Mouse (Mus musculus) spleen, postnatal 10 days (tissue): ENCODE measurements around the gene Sult2b1.

ENCODE experiments used
- DNase-seq, 2 experiments: peaks; one replicate each; pipeline ENCODE4 v3.0.0; 2021 to 2022; ENCODE audit warnings: low spot score in 2 of 2

The Sult2b1 gene

DNA sequence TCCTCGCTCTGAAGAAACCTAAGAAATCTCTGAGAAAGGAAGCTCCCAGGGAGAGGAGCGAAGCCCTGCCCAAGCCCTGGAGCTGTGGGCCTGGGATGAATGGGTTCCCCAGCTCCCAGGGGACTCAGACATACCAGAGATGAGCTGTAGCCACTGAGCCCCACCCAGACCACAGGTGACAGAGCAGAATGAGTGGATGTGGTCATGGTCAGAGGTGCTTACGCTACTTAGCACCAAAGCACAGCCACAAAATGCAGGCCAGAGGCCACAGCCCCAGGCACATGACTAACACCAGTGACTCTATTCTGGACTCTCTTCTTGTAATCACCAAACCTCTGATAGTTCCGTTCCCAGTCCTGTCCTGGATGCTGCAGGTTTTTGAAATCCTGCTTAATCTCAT, 13.4 kb downstream of the Sult2b1 start:
- DNase-seq: no peak

DNA sequence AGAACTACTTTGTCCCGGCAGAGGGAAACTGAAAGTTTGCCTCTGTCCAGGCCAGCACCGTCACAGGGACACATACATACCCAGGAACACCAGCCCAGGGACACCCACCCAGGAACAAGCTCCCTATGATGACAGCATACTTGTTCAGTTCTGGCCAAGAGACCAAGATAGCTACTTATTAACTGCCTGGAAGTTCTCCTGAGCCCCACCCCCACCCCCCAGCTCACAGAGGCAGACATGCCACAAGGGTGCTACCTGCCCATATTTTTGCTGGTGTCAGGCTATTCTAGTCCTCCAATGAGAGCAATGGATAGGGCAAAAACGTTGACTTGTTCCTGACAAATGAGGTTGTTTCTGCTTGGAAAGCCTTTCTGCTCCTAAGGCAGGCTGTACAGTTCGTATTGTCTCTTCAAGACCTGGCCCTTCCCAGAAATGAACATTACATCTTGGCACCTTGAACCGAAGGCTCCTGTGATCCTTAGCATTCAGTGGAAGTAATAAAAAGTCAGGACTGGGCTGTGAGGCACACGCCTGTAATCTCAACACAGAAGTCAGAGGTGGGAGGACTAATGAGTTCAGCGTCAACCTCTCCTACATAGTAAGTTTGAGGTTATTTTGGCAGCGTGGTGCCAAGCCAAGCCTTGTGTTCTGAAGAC, 13.9 kb downstream of the Sult2b1 start:
- DNase-seq: no peak

DNA sequence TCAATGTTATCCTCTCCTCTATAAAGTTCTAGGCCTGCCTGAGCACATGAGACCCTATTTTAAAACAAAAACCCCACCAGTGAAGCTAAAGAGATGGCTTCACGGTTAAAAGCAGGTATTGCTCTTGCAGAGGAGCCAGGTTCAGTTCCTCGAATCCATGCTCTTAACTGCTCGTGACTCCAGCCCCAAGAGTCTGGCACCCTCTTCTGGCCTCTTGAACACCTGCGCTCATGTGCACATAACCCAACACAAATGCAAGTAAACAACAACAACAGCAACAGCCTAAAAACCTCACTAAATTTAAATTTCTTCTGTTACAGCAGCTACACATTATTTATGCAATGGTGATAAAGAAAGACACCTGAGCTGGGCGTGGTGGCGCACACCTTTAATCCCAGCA, 17.0 kb downstream of the Sult2b1 start:
- no peak for DNase-seq

DNA sequence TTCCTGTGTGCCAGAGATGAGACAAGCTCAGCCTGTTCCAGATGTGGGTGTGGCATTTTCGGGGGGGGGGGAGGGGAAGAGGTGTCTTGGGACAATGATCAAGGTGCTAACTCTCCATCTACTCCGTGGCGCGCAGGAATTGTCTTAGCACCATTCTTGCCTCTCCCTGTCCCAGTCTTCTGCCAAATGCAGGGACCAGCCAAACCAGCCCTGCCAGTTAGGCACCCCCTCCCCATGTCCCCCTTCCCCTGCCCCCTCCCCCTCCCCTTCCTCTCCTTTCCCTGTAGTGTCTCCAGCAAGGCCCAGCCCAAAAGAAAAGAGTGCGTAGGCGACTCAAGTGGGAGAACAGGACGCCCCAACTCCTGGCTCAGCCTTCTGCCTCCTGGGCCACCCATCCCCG, 17.7 kb downstream of the Sult2b1 start:
- no peak for DNase-seq

DNA sequence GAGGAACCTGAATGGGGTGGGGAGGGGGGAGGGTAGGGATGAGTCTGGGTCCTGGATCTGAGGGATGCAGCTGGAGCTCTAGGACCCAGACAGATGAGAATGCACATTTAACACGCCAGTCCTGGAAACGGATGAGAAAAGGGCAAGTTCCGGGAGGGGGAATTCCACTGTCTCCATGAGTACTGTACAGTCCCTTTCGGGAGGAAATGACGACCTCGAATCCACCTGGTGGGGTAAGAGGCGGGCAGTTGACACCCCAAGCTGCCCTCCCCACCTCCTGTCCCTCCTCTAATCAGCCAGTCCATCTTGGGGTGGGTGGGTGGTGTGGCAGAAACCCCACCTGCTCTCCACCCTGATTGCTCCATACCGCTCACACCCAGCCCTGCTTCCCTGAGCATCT, 18.5 kb downstream of the Sult2b1 start:
- DNase-seq: no peak

DNA sequence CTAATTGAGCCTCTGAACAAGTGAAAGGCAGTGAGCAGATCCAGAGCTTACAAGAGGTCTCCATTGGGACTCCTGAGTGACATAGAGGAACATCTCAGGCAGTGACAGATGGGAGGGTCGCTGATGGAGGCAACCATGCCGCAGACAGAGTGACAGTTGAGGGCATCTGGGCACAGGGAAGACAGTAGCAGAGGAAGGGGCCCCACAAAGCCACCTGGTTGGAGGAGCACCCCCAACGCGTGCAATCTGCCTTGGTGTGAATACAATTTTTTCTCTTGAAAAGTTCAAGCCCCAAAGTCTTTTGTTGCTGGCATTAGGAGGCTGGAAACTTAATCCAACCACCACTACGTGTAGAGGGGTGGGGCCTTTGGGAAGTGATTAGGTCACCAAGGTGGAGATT, 24.3 kb downstream of the Sult2b1 start:
- no peak for DNase-seq

DNA sequence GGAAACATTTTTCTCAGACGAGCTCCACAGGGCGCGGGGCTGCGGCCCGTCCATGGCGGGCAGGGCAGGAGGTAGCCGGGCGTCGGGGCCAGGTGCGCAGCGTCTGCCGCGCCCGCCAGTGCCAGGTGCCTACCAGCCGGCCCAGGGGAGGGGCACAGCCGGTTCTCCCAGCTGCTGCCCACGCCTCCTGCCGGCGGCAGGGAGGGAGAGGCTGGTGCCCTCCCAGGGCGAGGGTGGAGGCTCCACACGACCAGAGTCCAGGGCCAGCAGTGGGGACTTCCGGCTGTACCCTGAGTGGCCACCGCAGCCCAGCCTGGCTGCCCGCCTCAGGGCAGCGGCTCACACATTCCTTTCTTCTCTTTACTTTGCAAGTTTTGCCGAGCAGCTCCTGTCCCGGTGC, 25.1 kb downstream of the Sult2b1 start:
- DNase-seq: no peak

DNA sequence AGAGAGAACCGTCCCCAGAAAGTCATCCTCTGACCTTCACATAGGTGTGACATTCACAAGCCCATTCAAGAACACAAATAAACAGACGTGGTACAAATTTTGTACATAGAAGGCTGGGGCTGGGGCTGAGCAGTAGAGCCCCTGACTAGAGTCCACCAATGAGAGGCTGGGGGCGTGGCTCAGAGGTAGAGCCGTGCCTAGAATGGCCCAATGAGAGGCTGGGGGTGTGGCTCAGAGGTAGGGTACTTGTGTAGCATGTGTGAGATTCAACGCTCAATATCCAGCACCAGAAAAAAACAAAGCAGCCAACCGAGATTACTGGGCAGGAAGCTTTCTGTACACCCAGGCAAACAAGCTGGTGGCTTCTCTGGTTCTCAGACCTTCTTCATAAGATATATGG, 28.8 kb downstream of the Sult2b1 start:
- no peak for DNase-seq

DNA sequence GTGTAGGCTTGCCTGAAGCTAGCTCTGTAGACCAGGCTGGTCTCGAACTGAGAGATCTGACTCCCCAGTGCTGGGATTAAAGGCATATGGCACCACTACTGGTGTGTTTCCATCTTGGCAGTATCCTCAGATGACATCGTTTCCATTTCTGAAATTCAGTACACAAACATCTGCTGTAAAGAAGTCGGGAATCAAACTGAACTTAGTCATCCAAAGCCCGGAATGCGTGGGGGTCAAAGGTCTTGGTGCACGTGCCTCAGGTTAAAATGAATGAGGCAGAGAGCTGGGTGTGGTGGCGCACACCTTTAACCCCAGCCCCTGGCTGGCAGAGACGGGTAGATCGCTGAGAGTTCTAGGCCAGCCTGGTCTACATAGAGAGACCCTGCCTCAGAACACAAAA, 34.3 kb downstream of the Sult2b1 start:
- DNase-seq: no peak

DNA sequence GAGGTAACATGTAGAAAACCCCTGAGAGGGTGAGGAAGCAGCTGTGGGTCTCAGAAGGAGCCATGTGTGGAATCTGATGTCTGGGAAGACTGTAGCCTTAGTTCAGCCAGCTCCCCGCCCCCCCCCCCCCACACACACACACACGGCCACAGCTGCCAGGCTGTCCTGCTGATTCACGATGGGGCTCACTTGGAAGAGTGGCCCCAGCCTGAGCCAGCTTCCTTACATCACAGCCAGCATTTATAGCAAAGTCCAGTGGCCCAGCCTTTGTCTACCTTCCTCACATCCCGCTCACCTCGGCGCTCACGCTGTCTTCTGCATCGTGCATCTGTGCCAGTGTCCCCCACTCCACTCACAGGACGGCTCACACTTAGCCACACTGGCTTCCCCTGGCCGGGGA, 35.1 kb downstream of the Sult2b1 start:
- DNase-seq: no peak

DNA sequence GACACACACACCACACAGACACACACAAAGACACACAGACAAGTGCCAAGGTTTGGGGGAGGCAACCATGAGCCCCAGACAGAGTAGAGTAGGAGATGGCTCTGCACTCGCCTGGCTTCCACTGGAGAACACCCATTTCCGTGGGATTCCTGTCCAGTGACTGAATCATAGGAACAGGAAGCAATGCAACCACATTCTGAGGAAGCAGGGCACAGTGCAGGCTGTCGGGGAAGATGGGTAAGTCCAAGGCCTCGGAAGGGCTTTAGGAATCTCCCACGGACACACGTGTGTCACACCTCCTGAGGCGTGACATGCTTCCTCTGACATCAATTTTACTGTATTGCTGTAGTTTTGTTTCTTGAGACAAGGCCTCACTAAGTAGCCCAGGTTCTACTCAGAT, 36.4 kb downstream of the Sult2b1 start:
- DNase-seq: no peak

DNA sequence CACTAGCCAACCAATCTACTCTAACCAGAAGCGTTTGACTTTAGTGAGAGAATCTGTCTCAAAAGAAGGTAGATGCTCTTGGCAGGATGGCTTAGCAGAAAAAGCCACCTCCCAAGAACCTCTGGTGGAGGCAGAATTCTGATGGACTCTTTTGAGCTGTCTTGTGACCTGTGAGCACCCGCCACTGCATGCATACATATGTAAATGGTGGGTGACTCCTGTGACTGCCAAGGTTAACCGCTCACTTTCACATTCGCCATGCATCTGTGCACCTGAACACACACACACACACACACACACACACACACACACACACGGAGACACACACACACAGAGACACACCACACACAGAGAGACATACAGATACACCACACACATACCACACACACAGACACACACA, 37.0 kb downstream of the Sult2b1 start:
- DNase-seq: no peak

DNA sequence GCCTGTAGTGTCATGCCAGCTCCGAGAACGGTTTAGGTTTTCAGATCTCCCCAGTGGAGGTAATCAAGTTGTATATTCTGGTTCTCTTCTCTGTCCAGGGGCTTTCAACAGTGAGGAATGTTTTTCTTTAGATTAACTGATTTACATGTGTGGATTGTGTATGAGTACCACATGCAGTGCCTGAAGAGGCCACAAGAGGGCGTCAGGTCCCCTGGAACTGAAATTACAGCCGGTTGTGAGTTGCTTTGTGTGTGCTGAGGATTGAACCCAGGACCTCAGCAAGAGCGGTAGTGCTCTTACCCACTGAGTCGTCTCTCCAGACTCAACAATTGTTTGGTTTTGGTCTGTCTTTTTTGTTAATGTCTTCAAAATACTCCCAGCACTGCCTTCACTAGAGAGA, 38.0 kb downstream of the Sult2b1 start:
- DNase-seq: peak in 1 of 2 experiments; percentile 40

DNA sequence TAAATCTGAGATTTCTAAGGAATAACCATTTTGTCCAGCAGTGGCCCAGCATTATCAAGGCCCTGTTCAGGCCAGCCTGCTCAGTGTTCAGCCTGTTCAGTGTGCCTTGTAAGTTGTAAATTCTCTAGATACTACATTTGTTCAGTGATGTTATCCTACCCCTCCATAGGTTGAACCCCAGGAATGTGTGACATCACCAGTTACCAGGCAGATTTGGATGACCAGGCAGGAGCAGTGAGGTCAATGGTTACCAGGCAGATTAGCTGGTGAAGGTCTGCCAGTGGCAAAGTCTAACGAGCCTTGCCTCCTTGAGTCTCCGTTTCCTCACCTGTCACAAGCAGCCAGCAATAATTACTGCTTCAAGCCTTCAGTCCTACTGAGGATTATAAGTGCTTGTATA, 40.1 kb downstream of the Sult2b1 start:
- DNase-seq: peak in 1 of 2 experiments; percentile 74

DNA sequence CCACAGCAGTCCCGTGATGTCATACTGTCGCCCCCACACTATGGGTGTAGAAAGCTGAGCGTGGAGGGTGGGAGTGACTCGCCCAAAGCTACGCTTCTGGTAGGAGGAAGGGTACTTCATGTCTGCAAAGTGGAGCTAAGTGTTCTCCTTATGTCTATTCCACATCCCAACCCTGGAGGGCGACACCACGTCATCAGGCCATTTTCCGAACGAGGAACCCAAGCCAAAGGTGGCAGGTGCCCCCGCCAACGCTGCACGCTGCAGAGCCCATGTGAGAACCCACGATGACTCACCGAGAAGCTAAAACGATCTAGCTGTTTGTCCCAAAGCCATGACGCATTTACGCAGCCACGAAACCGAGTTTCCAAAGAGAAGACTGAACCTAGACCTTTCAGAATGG, 42.1 kb downstream of the Sult2b1 start:
- DNase-seq: no peak

DNA sequence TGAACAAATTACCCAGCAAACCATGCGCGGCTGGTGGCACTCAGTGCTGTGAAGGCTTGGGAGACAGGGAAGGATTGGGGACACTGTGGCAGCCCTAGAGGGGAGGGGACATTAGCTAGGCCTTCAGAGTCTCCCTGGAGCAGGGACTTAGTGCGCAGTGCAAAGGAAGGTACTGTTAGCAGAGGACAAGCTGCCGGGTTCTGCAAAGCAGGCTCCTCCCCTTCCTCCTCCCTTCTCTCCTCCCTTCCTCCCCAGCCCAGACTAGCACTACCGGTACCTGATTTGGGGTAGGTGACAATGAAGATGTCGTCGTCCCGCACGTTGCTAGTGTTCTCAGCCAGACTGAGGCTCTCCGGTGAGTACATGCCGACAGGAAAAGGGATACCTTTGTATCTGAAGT, 42.7 kb downstream of the Sult2b1 start:
- no peak for DNase-seq

DNA sequence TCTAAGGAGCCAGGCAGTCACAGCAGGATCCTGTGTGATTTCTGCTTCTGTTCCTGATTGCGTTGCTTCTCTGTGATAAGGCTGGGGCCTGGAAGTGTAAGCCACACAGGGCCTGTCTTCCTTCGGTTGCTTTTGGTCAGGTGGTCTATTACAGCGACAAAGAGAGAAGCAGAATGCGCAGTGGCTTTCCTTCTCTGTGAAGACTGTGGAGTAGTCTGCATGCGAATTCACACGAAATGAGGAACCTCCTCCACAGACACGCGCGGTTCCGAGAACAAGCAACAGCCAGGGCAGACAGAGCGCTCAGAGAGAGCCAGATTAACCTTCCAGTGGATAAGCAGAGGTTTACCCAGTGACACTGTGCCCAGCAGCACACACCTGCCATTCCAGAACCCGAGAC, 43.2 kb downstream of the Sult2b1 start:
- DNase-seq: no peak

DNA sequence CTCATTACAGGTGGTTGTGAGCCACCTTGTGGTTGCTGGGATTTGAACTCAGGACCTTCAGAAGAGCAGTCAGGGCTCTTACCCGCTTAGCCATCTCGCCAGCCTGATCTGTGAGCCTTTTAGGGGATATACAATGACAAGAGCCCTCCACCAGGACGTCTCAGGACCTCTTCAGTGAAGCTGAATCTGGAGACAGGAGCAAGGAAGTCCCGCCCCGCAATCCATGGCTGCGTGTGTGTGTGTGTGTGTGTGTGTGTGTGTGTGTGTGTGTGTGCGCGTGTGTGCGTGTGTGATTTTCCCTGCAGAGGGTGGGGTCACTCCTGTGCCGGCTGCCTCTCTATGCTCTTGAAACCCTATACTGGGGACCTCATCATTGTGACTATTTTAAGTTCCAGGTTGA, 44.6 kb downstream of the Sult2b1 start:
- DNase-seq: no peak

DNA sequence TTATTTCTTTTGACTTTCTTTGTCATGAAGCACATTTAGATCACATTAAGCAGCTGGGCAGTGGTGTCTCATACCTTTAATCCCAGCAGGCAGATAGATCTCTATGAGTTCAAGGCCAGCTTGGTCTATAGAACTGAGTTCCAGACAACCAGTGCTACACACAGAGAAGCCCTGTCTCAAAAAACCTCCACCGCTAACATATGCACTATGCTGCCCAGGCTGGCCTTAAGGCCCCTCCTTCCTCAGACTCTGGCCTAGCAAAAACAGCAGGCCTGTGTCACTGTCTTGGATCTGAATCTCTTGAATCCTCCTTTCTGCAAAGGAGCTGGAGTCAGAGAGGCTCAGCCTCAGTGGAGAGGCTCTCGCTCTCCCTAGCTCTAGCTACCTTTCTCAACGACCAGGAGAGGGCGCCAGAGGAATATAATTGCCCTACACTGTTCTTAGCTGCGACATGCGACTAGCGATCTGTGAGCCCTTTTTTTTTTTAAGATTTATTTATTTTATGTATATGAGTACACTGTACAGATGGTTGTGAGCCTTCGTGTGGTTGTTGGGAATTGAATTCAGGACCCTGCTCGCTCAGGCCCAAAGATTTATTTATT, 45.2 kb downstream of the Sult2b1 start:
- peak; percentile 63 to 89 for DNase-seq

DNA sequence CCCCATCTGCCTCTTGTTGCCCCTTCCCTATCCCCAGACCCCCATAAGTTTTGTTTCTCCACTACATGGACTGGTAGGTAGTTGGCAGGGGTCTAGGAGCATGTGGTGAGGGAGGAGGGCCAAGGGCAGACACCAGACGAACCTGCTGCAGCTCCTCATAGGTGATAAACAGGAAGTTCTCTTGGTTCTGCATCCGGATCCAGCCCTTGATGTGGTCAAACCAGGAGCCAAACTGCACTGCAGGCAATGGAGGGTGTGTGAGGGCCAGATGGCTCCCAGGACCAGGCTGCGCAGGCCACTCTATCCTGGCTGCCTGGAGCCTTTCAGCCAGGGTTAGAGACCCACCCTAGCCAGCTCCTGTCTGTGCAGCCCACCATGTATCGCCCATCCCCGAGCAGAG, 51.0 kb downstream of the Sult2b1 start:
- DNase-seq: peak in 1 of 2 experiments; percentile 6

DNA sequence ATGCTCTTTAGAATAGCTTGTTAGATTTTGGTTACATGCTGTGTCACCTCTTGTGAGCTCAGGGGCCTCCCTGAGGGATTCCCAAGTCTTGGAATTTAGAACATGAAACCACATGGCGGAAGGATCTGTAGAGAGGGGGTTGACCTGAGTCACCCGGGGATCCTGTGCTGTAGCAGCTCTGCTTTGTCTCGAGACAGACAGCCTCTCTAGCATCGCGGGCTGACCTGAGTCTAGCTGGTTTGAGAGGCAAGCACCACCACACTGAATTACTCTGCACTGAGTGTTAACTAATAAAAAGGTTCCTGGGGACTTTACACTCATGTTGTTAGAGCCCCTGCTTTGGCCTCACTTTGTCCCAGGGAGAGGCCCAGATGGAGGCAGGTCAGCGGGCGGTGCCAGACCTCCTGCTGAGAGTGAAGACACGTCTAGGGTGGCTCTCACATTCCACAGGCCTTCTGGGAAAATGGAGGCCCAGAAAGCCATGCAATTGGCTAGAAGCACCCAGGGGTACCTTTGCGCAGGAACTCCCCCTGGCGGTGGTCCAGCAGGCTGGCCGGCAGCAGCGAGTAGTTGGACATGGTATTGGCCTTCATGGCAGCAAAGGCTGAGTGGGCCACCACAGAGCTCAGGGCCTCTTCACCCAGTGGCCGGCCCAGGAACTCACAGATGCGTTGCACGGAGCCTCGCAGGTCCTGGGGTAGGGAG, 53.6 kb downstream of the Sult2b1 start:
- DNase-seq: peak; percentile 35 to 70

DNA sequence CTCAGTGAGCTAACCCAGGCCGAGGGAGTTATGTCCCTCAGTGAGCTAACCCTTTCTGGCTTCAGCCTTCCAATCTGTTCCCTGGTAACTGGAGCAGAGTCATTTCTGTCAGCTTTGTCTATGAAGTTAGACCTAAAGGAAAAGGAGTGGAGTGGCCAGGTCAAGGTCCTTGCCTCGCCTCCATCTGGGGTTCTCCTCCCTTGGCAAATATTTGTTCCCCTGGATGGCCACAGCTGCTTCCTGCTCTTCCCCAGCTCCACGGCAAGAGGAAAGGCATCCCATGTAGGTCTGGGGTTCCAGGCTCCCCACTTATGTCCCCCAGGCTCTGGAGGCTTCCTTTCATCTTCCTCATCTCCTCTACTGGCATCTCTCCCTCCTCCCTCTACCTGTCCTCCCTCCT, 56.8 kb downstream of the Sult2b1 start:
- no peak for DNase-seq

DNA sequence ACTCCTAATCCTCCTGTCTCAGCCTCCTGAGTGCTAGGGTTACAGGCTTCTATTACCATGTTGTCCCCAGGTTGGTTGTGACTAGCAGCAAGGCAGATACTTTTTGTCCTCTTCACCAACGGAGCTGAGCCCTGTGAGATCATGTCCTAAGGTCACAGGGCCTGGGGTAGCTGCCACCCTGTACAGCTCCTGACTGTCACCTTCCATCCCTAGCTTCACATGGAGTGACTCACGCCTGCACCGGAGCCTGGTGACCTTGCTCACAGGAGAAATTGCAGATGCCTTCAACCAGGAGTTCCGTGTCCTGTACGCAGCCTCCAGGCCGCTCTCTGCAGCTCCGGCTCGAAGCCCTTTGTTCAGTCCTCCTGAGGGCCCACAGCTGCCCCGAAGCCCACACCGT, 58.0 kb downstream of the Sult2b1 start:
- DNase-seq: no peak
